Comparison of ENCODE assay signal across 7 mouse cellular contexts in genomic region chr1:24005070-24005804, GRCm38 (mm10). TPM values are rescaled to one million over a fixed set of nuclear protein-coding genes. Genes with fewer than 3 reads are reported as not detected.
DNase-seq lines count a peak whose midpoint lies in the region; ATAC-seq lines count a peak whose summit lies in the region.

Sdhaf4 (minus strand) TSS chr1:24005656.

- peak; percentile 98 for ATAC-seq in intestine, embryonic 15.5 days

- peak within 1 kb of the TSS; percentile 61 for H3K4me3 ChIP-seq in intestine, embryonic 15.5 days (replicated peaks)
- peak within 1 kb of the TSS; percentile 79 for H3K4me3 ChIP-seq in midbrain, embryonic 10.5 days

- no peaks in the 10 kb centered on the region for H3K4me1 ChIP-seq in intestine, embryonic 15.5 days (replicated peaks)
- peaks cover 7% of the 10 kb centered on the region for H3K4me1 ChIP-seq in midbrain, embryonic 10.5 days

- H3K27me3 ChIP-seq in intestine, embryonic 15.5 days (replicated peaks) = no peaks in the 10 kb centered on the region
- H3K27me3 ChIP-seq in midbrain, embryonic 10.5 days (ENCODE audit: low read depth, poor library complexity, severe bottlenecking) = no peaks in the 10 kb centered on the region

- H3K9me3 ChIP-seq in intestine, embryonic 15.5 days = no peaks in the 10 kb centered on the region
- no peaks in the 10 kb centered on the region for H3K9me3 ChIP-seq in midbrain, embryonic 10.5 days (replicated peaks)

- WGBS in intestine, embryonic 15.5 days = 1% methylated on average over 47 of the region's 47 CpGs
- WGBS in midbrain, embryonic 10.5 days = 2% methylated on average over 47 of the region's 47 CpGs

- H3K27ac ChIP-seq in intestine, embryonic 15.5 days = peak within 1 kb of the TSS; percentile 76
- H3K27ac ChIP-seq in midbrain, embryonic 10.5 days (replicated peaks) = peak within 1 kb of the TSS; percentile 95

- intact Hi-C loops in gastrocnemius, postnatal 36 days (cut with DNase I) = loop anchor here (5.0 to 10.0 kb wide), 3 partner anchors 83 to 180 kb away; partner anchors contain the start of gene Smap1
- intact Hi-C loops in left cerebral cortex, postnatal 25 days (cut with DNase I) = loop anchor here (5.0 kb wide), 2 partner anchors 83 to 173 kb away; partner anchors contain the start of gene Smap1

- 0 out of 2 replicates have a peak, but pooled peaks cover 3% of the 10 kb centered on the region for H3K36me3 ChIP-seq in intestine, embryonic 15.5 days
- peaks cover 27% of the 10 kb centered on the region for H3K36me3 ChIP-seq in midbrain, embryonic 10.5 days

- DNase-seq in adrenal gland, adult 2 months = peak; percentile 95
- peak; percentile 90 for DNase-seq in embryo, embryonic 11.5 days (ENCODE audit: low read depth, low spot score)
- peak; percentile 87 to 91 for DNase-seq in gastrocnemius, postnatal 36 days
- DNase-seq in left cerebral cortex, postnatal 25 days (ENCODE audit: low spot score in 2 of 2) = peak; percentile 92 to 93
- peak; percentile 92 for DNase-seq in midbrain, embryonic 10.5 days (ENCODE audit: low spot score)
- DNase-seq in right cerebral cortex, postnatal 4 days = peak; percentile 93

- peak within 1 kb of the TSS; percentile 57 for H3K4me2 ChIP-seq in intestine, embryonic 15.5 days (replicated peaks)

- H3K9ac ChIP-seq in intestine, embryonic 15.5 days = peak within 1 kb of the TSS; percentile 75

RNA-seq across cellular contexts. Expression of gene Sdhaf4, which starts in this region (rescaled TPM):
- 10 to 100 TPM; 46.8 to 69.4 TPM for total RNA-seq in adrenal gland, adult 2 months (2021)
- 1.7 and 2.7 TPM in 2 replicates for polyA plus RNA-seq in adrenal gland, adult 2 months (2012; rRNA removed)
- 10 to 100 TPM; 36.4 to 45.0 TPM for total RNA-seq in gastrocnemius, postnatal 36 days (2021)
- polyA plus RNA-seq in intestine, embryonic 15.5 days (2015; fragmentation: Nextera tagmentation; extraction: Ambion mirVana) = 62.1 and 75.7 TPM in 2 replicates
- 10 to 100 TPM; 53.2 to 54.1 TPM for total RNA-seq in left cerebral cortex, postnatal 25 days (2021)
- 78.0 and 80.1 TPM in 2 replicates for polyA plus RNA-seq in midbrain, embryonic 10.5 days (2016; fragmentation: Nextera tagmentation; extraction: Ambion mirVana)

Comparison
In these comparisons a context has a peak if more than half of its experiments do, and no peak if none do; other contexts are left out.
1. Peak in every context shown above with its lines: DNase-seq, ATAC-seq, H3K4me3 ChIP-seq and H3K27ac ChIP-seq.
2. RNA of gene Sdhaf4 (polyA plus RNA-seq): 78.0 to 80.1 TPM in midbrain, embryonic 10.5 days and 62.1 to 75.7 TPM in intestine, embryonic 15.5 days; 1.7 to 2.7 TPM in adrenal gland, adult 2 months; every median in the first group is over 10 times any median in the second.